Mouse (Mus musculus) megakaryocyte-erythroid progenitor cell, adult 5 weeks (primary cell): ENCODE data around the gene Sdhaf4. TPM values are rescaled to one million over a fixed set of nuclear protein-coding genes. Genes with fewer than 3 reads are reported as not detected.

Experiments used
- polyA plus RNA-seq: library from polyadenylated mRNA; stranded (reverse); fragments of >175 nt; gene quantifications from 2 replicates; pipeline ENCODE4 v1.2.3, GENCODE M21; 2012

The Sdhaf4 gene
- polyA plus RNA-seq = 0.63 and 0.81 TPM in 2 replicates

GRCm38 (mm10) chr1:24005070-24005804 is at the start of gene Sdhaf4:
Gene Sdhaf4 (minus strand): TSS chr1:24005656.

Other genes with a start within 250 kb of the Sdhaf4 start
- gene B3gat2, start 243.9 kb downstream of the Sdhaf4 start, polyA plus RNA-seq = 0.02 TPM in 1 of 2 replicates, not detected in the other
- 12.3 and 13.1 TPM in 2 replicates for gene Smap1, start 83.3 kb downstream of the Sdhaf4 start, polyA plus RNA-seq
- gene Fam135a, start 94.7 kb upstream of the Sdhaf4 start, polyA plus RNA-seq = 0.23 and 0.61 TPM in 2 replicates
- 0.04 TPM in 1 of 2 replicates, not detected in the other for gene Col9a1, start 172.0 kb upstream of the Sdhaf4 start, polyA plus RNA-seq